Mouse (Mus musculus) forebrain, embryonic 12.5 days (tissue): Measurements from ENCODE around the gene Rpl28. TPM values are rescaled to one million over a fixed set of nuclear protein-coding genes. Genes with fewer than 3 reads are reported as not detected.

Source experiments
- ATAC-seq: fragments of 200-750 bp; cut with Nextera tagmentation; 2 replicates; pipeline ENCODE4 v1.8.0; 2017; ENCODE audit warnings: moderate TSS enrichment; ENCODE audit not compliant: low FRiP score
- H3K27ac ChIP-seq: fragments of 300-500 bp; sonication (generic); 2 replicates; pipeline ENCODE4 v1.5.1; 2016; ENCODE audit warnings: mild to moderate bottlenecking
- H3K27me3 ChIP-seq: fragments of 300-500 bp; sonication (generic); 2 replicates; pipeline ENCODE4 v1.6.1; 2016; ENCODE audit warnings: mild to moderate bottlenecking
- H3K36me3 ChIP-seq: fragments of 300-500 bp; sonication (generic); replicated peaks from 2 replicates; pipeline ENCODE4 v1.6.1; 2016; ENCODE audit warnings: mild to moderate bottlenecking
- H3K4me1 ChIP-seq: fragments of 300-500 bp; sonication (generic); 2 replicates; pipeline ENCODE4 v1.6.1; 2016
- H3K4me2 ChIP-seq: fragments of 300-500 bp; sonication (generic); 2 replicates; pipeline ENCODE4 v1.6.1; 2016; ENCODE audit warnings: mild to moderate bottlenecking, moderate library complexity
- H3K4me3 ChIP-seq: fragments of 300-500 bp; sonication (generic); replicated peaks from 2 replicates; pipeline ENCODE4 v1.5.1; 2016; ENCODE audit warnings: mild to moderate bottlenecking
- H3K9ac ChIP-seq: fragments of 300-500 bp; sonication (generic); 2 replicates; pipeline ENCODE4 v1.6.1; 2016; ENCODE audit warnings: mild to moderate bottlenecking
- H3K9me3 ChIP-seq: fragments of 300-500 bp; sonication (generic); 2 replicates; pipeline ENCODE4 v1.6.1; 2016
- WGBS: fragments of 180-500 bp; shearing (Covaris S2); methylation state at CpG from one replicate; pipeline ENCODE4 v1.1.7; 2016; 5-methylcytosine and 5-hydroxymethylcytosine counted together
- polyA plus RNA-seq: library from polyadenylated mRNA; unstranded; fragments of >200 nt; fragmentation: Nextera tagmentation; extraction: Ambion mirVana; gene quantifications from 2 replicates; pipeline ENCODE4 v1.2.1, GENCODE M21; 2016

Rpl28 gene
- polyA plus RNA-seq, 1 experiment from 2014 or later: 306 TPM

DNA sequence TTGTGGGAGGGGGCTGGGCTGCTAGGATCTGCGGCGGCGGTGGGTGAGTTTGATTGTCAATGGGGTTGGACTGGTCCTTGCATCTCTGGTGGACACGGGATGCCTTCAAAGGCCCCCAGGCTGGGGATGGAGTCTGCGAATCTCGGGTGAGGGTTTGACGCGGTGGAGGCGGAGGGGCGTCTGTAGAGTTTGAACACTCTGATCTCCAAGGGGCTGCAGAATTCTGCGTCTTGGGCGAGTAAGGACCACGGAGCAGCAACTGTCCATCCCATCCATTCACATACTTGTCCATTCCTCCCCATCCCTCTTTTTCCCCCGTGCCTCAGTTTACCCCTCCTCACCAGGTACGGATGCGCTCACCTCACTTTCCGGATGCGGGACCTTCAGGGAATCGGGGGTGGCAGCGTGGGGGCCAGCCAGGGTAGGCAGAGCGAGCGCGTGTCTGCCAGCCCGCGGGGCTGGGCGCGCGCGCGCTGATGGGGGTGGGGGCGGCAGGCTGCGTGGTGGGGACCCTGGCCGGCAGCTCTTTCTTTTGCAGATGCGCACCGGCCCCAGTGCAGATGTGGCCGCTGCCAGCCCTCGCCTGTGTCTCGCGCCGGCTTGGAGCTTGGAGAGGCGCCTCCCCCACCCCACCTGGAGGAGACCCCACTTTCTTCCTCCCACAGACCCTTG lies 51.7 kb downstream of the Rpl28 start, which contains the start of gene Shisa7:
TSS of gene Shisa7 (minus strand) at position 452 of the 672 bp plus-strand sequence.
- Histone ChIP-seq H3K9me3 (no peaks in the 10 kb centered on the region), H3K4me2 (peak within 1 kb of the TSS; percentile 97), H3K4me3 (peak within 1 kb of the TSS; percentile 54), H3K27me3 (peaks cover 43% of the 10 kb centered on the region), H3K4me1 (peaks cover 32% of the 10 kb centered on the region), H3K9ac (peak within 1 kb of the TSS; percentile 63), H3K36me3 (no peaks in the 10 kb centered on the region), H3K27ac (peak within 1 kb of the TSS; percentile 76)
- under 1% methylated on average over 41 of the region's 41 CpGs for WGBS
- peak; percentile 72 for ATAC-seq

Other genes with a start within 250 kb of the Rpl28 start
- gene Syt5, start 245.3 kb upstream of the Rpl28 start, polyA plus RNA-seq: 34.6 and 35.2 TPM in 2 replicates
- not detected in 2 replicates for gene Ptprh, start 188.8 kb upstream of the Rpl28 start, polyA plus RNA-seq
- 3.7 and 5.1 TPM in 2 replicates for gene Tmem86b, start 161.5 kb upstream of the Rpl28 start, polyA plus RNA-seq
- 15.4 and 25.3 TPM in 2 replicates for gene Ppp6r1, start 133.9 kb upstream of the Rpl28 start, polyA plus RNA-seq
- gene Hspbp1, start 107.8 kb upstream of the Rpl28 start, polyA plus RNA-seq: 112 and 114 TPM in 2 replicates
- 3.6 and 3.8 TPM in 2 replicates for gene Brsk1, start 102.3 kb upstream of the Rpl28 start, polyA plus RNA-seq
- 0.27 and 0.35 TPM in 2 replicates for gene Tmem150b, start 67.6 kb upstream of the Rpl28 start, polyA plus RNA-seq
- gene Kmt5c, start 52.8 kb upstream of the Rpl28 start, polyA plus RNA-seq: 78.9 and 94.2 TPM in 2 replicates
- 31.3 and 32.5 TPM in 2 replicates for gene Cox6b2, start 39.8 kb upstream of the Rpl28 start, polyA plus RNA-seq
- not detected in 2 replicates for gene Fam71e2, start 21.6 kb upstream of the Rpl28 start, polyA plus RNA-seq
- gene Il11, start 10.0 kb upstream of the Rpl28 start, polyA plus RNA-seq: 0.24 and 0.77 TPM in 2 replicates
- not detected in 2 replicates for gene Tmem190, start 9.9 kb upstream of the Rpl28 start, polyA plus RNA-seq
- gene Tmem238, start 3.2 kb upstream of the Rpl28 start, polyA plus RNA-seq: 2.7 and 3.6 TPM in 2 replicates
- gene Ube2s, start 19.7 kb downstream of the Rpl28 start, polyA plus RNA-seq: 434 and 445 TPM in 2 replicates
- 4.0 and 4.6 TPM in 2 replicates for gene Shisa7, start 51.8 kb downstream of the Rpl28 start, polyA plus RNA-seq
- 2.1 and 2.7 TPM in 2 replicates for gene Isoc2b, start 77.4 kb downstream of the Rpl28 start, polyA plus RNA-seq
- gene Isoc2a, start 84.3 kb downstream of the Rpl28 start, polyA plus RNA-seq: 0.70 and 0.89 TPM in 2 replicates
- 0.24 and 0.41 TPM in 2 replicates for gene Gm36210, start 113.6 kb downstream of the Rpl28 start, polyA plus RNA-seq
- gene Zfp628, start 122.3 kb downstream of the Rpl28 start, polyA plus RNA-seq: 4.0 and 4.6 TPM in 2 replicates
- gene Nat14, start 129.2 kb downstream of the Rpl28 start, polyA plus RNA-seq: 18.1 and 19.4 TPM in 2 replicates
- gene Ssc5d, start 132.9 kb downstream of the Rpl28 start, polyA plus RNA-seq: 0.89 and 1.4 TPM in 2 replicates
- gene Sbk2, start 171.5 kb downstream of the Rpl28 start, polyA plus RNA-seq: not detected in 2 replicates
- gene Sbk3, start 178.3 kb downstream of the Rpl28 start, polyA plus RNA-seq: not detected in 2 replicates
- 55.9 and 56.9 TPM in 2 replicates for gene Zfp579, start 203.3 kb downstream of the Rpl28 start, polyA plus RNA-seq
- 9.5 and 9.6 TPM in 2 replicates for gene Zfp524, start 221.5 kb downstream of the Rpl28 start, polyA plus RNA-seq
- 64.9 and 67.3 TPM in 2 replicates for gene Fiz1, start 221.8 kb downstream of the Rpl28 start, polyA plus RNA-seq
- gene Gm44973, start 222.6 kb downstream of the Rpl28 start, polyA plus RNA-seq: 0.69 TPM in 1 of 2 replicates, not detected in the other
- 6.7 and 7.3 TPM in 2 replicates for gene Zfp865, start 227.5 kb downstream of the Rpl28 start, polyA plus RNA-seq
- 11.0 and 12.8 TPM in 2 replicates for gene Ccdc106, start 227.7 kb downstream of the Rpl28 start, polyA plus RNA-seq
- gene 4632433K11Rik, start 241.2 kb downstream of the Rpl28 start, polyA plus RNA-seq: not detected in 2 replicates
- gene Zfp784, start 245.6 kb downstream of the Rpl28 start, polyA plus RNA-seq: 4.0 and 4.5 TPM in 2 replicates